Mouse (Mus musculus) heart, postnatal 0 days (tissue): ENCODE data around the gene Spryd4.

Experiments used
- CTCF ChIP-seq: IDR thresholded peaks from 2 replicates; pipeline ENCODE4 v1.5.1; 2016; ENCODE audit warnings: antibody characterized with exemption, control low read depth, low read depth
- EP300 ChIP-seq: IDR thresholded peaks from 2 replicates; pipeline ENCODE4 v1.6.1; 2016; ENCODE audit warnings: antibody characterized with exemption, low read depth

DNA sequence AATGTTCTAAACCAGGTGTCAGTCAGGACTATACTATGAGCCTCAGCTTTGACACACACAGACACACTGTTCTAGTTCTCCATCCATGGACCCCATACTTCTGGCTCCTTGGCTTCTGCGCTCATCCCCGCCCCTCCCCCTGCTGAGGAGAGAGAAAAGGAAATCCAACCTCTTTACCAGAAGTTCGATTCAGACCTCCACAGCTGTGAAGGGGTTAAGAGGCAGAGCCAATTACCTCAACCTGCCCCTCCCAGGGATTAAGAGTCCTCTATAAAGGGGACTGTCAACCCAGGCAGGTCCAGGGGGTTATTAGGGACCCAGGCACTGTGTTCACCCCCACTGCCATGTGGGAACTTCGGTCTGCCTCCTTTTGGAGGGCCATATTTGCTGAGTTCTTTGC lies 13.9 kb upstream of the Spryd4 start, which contains the start of gene Mip:
- TF ChIP-seq EP300 (no peak), CTCF (no peak)
